Mouse (Mus musculus): ENCODE data around the gene Vmn1r14.
"Not testable (repeated sequence)": the region's sequence is repeated elsewhere in the genome, so short reads cannot be mapped to it uniquely, and the experiment has no call there.

Vmn1r14 gene

DNA sequence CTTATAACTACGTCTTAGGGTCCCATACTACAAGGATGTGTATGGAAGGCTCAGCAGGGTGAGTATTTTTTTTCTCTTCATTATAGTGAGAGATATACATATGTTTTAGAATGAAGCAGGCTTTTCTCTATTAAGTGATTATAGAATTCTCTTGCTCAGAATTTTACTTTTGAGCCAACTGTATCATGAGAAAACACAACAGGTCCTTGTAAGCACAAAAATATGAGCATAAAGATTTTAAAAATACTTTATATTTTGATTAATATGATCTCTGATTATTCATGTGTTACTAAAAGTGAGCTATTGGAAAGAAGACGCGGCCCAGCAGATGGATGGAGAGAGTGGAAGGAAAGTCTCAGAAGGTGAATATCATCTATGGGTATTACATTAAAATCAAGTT, at the start of gene Vmn1r14:
TSS of gene Vmn1r14 (plus strand) at position 301 of the 400 bp plus-strand sequence.
- DNase-seq (ENCODE audit: low spot score) = no peak

DNA sequence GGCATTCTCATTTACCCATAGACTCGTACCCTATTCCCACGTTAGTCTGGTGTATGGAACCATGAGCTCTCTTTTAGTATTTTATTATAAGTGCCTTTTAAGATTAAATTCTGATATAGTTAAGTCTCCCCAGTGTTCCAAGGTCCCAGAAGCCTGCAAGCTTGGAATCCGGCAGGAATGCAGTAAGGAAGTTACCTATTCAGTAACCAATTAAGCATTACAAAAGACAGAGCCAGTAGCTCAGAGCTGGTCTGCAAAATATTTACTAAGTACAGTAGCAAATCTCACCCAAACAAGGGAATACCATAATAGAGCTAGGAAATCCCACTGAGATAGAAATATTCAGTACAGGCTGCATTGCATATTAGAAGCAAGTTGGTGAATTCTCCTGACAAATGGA, 41.5 kb upstream of the Vmn1r14 start:
- not testable (repeated sequence) for DNase-seq (ENCODE audit: low spot score)

GRCm38 (mm10) chr6:57202990-57203389, 28.5 kb upstream of the Vmn1r14 start, which contains the start of gene Vmn1r13:
Gene Vmn1r13, plus strand, starts transcription at chr6:57203290.
- DNase-seq (ENCODE audit: low spot score) = not testable (repeated sequence)

DNA sequence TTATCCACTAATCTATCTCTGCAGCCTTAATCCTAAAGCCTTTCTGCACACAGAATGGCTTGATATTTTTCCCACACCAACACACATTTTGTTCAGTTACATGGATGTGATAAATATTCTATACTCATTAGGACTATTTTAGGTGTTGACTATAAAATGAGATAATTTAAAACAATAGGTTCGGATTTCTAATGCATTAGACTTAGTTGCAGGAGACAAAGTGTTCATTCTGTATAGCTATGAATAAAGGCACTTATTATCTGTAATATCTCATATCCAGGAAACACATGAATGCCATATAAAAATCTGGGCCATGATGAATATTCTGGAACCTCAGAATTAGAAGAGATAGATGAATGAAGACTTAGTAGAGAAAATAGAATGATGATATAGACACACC, 26.2 kb downstream of the Vmn1r14 start, which contains the start of gene Vmn1r15:
TSS of gene Vmn1r15 (plus strand) at position 301 of the 400 bp plus-strand sequence.
- no peak for DNase-seq (ENCODE audit: low spot score)

- DNase-seq (ENCODE audit: low spot score) = no peak
Observed at GRCm38 (mm10) chr6:57260990-57261389, 29.5 kb downstream of the Vmn1r14 start.

GRCm38 (mm10) chr6:57271881-57272280, 40.4 kb downstream of the Vmn1r14 start:
- DNase-seq (ENCODE audit: low spot score) = no peak

- no peak for DNase-seq (ENCODE audit: low spot score)
Observed at GRCm38 (mm10) chr6:57272517-57272916, 41.0 kb downstream of the Vmn1r14 start.

DNA sequence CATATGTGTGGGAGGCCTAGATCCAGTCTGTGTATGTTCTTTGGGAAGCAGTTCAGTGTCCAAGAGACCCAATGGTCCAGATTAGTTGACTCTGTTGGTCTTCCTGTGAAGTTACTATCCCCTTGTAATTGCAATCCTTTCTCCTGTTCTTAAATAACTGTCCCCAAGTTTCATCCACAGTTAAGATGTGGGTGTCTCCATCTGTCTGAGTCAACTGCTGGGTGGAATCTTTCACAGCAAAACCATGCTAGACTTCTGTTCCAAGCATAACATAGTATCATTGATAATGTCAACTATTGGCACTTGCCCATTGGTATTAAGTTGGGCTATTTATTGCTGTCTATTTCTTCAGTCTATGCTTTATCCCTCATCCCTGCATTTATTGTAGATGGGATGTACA, 47.5 kb downstream of the Vmn1r14 start:
- no peak for DNase-seq (ENCODE audit: low spot score)

Measured in lung, postnatal 25 days (tissue).